ENCODE assay signal across 21 mouse cellular contexts in the genomic region with DNA sequence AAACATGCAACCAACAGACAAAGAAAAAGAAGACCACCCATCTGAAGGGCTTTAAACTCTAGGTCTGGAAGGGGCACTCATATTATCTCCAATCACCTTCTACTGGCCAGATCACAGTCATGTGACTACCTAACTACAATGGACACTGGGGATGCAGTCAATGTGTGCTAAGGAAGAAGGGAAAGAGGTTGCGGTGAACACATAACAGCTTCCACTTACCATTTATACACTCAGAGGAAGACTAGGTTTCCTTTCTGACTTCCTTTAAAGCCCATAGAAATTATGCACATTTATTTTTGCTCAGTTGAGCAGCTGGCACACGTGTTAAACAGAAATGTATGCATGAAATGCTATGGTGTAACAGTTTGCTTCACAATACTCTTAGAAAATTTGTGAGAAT. TPM values are rescaled to one million over a fixed set of nuclear protein-coding genes. Genes with fewer than 3 reads are reported as not detected.
"Had no signal": no experiment of that assay in that cellular context is flagged by ENCODE, and none has a peak within 500 bp of the region (broad histone marks: within the 10 kb centered on the region; RNA-seq: fewer than 3 reads in every experiment).

No protein-coding gene starts in this region.

- H3K9me3 ChIP-seq: liver, embryonic 15.5 days; lung, embryonic 15.5 days; midbrain, embryonic 10.5 days; midbrain, embryonic 13.5 days; midbrain, embryonic 15.5 days; neural tube, embryonic 12.5 days; stomach, embryonic 15.5 days had no signal

- H3K36me3 ChIP-seq: liver, embryonic 15.5 days; lung, embryonic 15.5 days; midbrain, embryonic 10.5 days; midbrain, embryonic 13.5 days; midbrain, embryonic 15.5 days; neural tube, embryonic 12.5 days; stomach, embryonic 15.5 days had no signal

- H3K4me1 ChIP-seq: liver, embryonic 15.5 days had no signal

- DNase-seq: liver, postnatal 0 days; lung, adult 2 months; lung, postnatal 14 days; lung, postnatal 36 days; right cerebral cortex, postnatal 14 days; thymus, adult 2 months; thymus, postnatal 25 days; thymus, postnatal 4 days had no signal

- H3K9ac ChIP-seq: liver, embryonic 15.5 days; liver, postnatal 0 days; lung, embryonic 15.5 days; midbrain, embryonic 13.5 days; midbrain, embryonic 15.5 days; neural tube, embryonic 12.5 days; stomach, embryonic 15.5 days had no signal

- H3K4me3 ChIP-seq: liver, embryonic 15.5 days; lung, embryonic 15.5 days; midbrain, embryonic 10.5 days; midbrain, embryonic 13.5 days; midbrain, embryonic 15.5 days; neural tube, embryonic 12.5 days; stomach, embryonic 15.5 days had no signal

- H3K27me3 ChIP-seq: lung, embryonic 15.5 days had no signal

- H3K4me2 ChIP-seq: liver, embryonic 15.5 days; lung, embryonic 15.5 days; midbrain, embryonic 13.5 days; midbrain, embryonic 15.5 days; neural tube, embryonic 12.5 days; stomach, embryonic 15.5 days had no signal

- H3K27ac ChIP-seq: liver, embryonic 15.5 days; lung, embryonic 15.5 days; macrophage; midbrain, embryonic 10.5 days; midbrain, embryonic 13.5 days; midbrain, embryonic 15.5 days; neural tube, embryonic 12.5 days; stomach, embryonic 15.5 days; stomach, postnatal 0 days had no signal

- ATAC-seq: liver, postnatal 0 days; lung, postnatal 0 days; midbrain, embryonic 13.5 days; midbrain, embryonic 15.5 days had no signal

RNA-seq across cellular contexts. Expression of gene Ism1, which starts 5.6 kb away (rescaled TPM):
- total RNA-seq: megakaryocyte-erythroid progenitor cell, adult 5-6 weeks; monocyte, adult 5-6 weeks; neutrophil, adult 5-6 weeks had no signal
- polyA plus RNA-seq: liver, postnatal 0 days; macrophage had no signal
